Mouse (Mus musculus) hindbrain, embryonic 14.5 days (tissue): ENCODE data around the gene Acsbg2. TPM values are rescaled to one million over a fixed set of nuclear protein-coding genes. Genes with fewer than 3 reads are reported as not detected.

Experiments used
- ATAC-seq: fragments of 200-750 bp; cut with Nextera tagmentation; 2 replicates; pipeline ENCODE4 v1.8.0; 2017; ENCODE audit warnings: moderate number of reproducible peaks, mild to moderate bottlenecking, moderate TSS enrichment, moderate library complexity; ENCODE audit not compliant: low FRiP score
- DNase-seq: peaks from one replicate; pipeline ENCODE4 v3.0.0-alpha.2; 2015; ENCODE audit warnings: low spot score
- H3K27ac ChIP-seq: fragments of 300-500 bp; sonication (generic); 2 replicates; pipeline ENCODE4 v1.5.1; 2014; ENCODE audit warnings: mild to moderate bottlenecking, moderate library complexity
- H3K27me3 ChIP-seq: fragments of 300-500 bp; sonication (generic); 2 replicates; pipeline ENCODE4 v1.6.1; 2014; ENCODE audit warnings: mild to moderate bottlenecking, low read length, mixed read lengths; ENCODE audit not compliant: control insufficient read depth, insufficient read depth
- H3K36me3 ChIP-seq: fragments of 300-500 bp; sonication (generic); replicated peaks from 2 replicates; pipeline ENCODE4 v1.6.1; 2014; ENCODE audit not compliant: control insufficient read depth, insufficient read depth
- H3K4me1 ChIP-seq: fragments of 300-500 bp; sonication (generic); replicated peaks from 2 replicates; pipeline ENCODE4 v1.6.1; 2014; ENCODE audit warnings: antibody characterized with exemption, low read length, mixed read lengths; ENCODE audit not compliant: control insufficient read depth, insufficient read depth
- H3K4me2 ChIP-seq: fragments of 300-500 bp; sonication (generic); replicated peaks from 2 replicates; pipeline ENCODE4 v1.6.1; 2014; ENCODE audit warnings: mild to moderate bottlenecking, moderate library complexity
- H3K4me3 ChIP-seq: fragments of 300-500 bp; sonication (generic); replicated peaks from 2 replicates; pipeline ENCODE4 v1.5.1; 2014; ENCODE audit warnings: mild to moderate bottlenecking, low read length
- H3K9ac ChIP-seq: fragments of 300-500 bp; sonication (generic); 2 replicates; pipeline ENCODE4 v1.6.1; 2014
- H3K9me3 ChIP-seq: fragments of 300-500 bp; sonication (generic); 2 replicates; pipeline ENCODE4 v1.6.1; 2016; ENCODE audit warnings: low read length; ENCODE audit not compliant: control insufficient read depth
- WGBS: fragments of 180-500 bp; shearing (Covaris S2); extraction: QIAGEN DNeasy Blood & Tissue Kit; methylation state at CpG from one replicate; pipeline ENCODE4 v1.1.7; 2014; 5-methylcytosine and 5-hydroxymethylcytosine counted together
- polyA plus RNA-seq: library from polyadenylated mRNA; unstranded; fragments of >200 nt; fragmentation: Nextera tagmentation; extraction: Ambion mirVana; gene quantifications from 2 replicates; pipeline ENCODE4 v1.2.1, GENCODE M21; 2014

The Acsbg2 gene
- polyA plus RNA-seq, 1 experiment from 2014 or later, result not detected

GRCm38 (mm10) chr17:56802065-56802464, 72.2 kb downstream of the Acsbg2 start:
- ATAC-seq (no peak), DNase-seq (no peak)
- Histone ChIP-seq H3K27me3 (no peaks in the 10 kb centered on the region), H3K9me3 (no peaks in the 10 kb centered on the region), H3K27ac (no peak overlapping the region), H3K4me1 (0 out of 2 replicates have a peak, but pooled peaks cover 5% of the 10 kb centered on the region), H3K36me3 (no peaks in the 10 kb centered on the region), H3K4me3 (no peak overlapping the region), H3K4me2 (no peak overlapping the region), H3K9ac (no peak overlapping the region)
- WGBS, result 86% methylated on average over 8 of the region's 8 CpGs

GRCm38 (mm10) chr17:56799276-56799675, 75.0 kb downstream of the Acsbg2 start:
- H3K4me3 ChIP-seq, result no peak overlapping the region
- no peak overlapping the region for H3K27ac ChIP-seq
- 78% methylated on average over 3 of the region's 3 CpGs for WGBS
- H3K4me1 ChIP-seq, result 0 out of 2 replicates have a peak, but pooled peaks cover 2% of the 10 kb centered on the region
- no peaks in the 10 kb centered on the region for H3K36me3 ChIP-seq
- H3K4me2 ChIP-seq, result no peak overlapping the region
- no peaks in the 10 kb centered on the region for H3K9me3 ChIP-seq
- DNase-seq (no peak), ATAC-seq (no peak)
- no peak overlapping the region for H3K9ac ChIP-seq
- H3K27me3 ChIP-seq, result no peaks in the 10 kb centered on the region

GRCm38 (mm10) chr17:56793614-56794319, 80.5 kb downstream of the Acsbg2 start:
- H3K4me1 ChIP-seq, result no peaks in the 10 kb centered on the region
- H3K36me3 ChIP-seq, result no peaks in the 10 kb centered on the region
- 71% methylated on average over 6 of the region's 6 CpGs for WGBS
- H3K9me3 ChIP-seq, result no peaks in the 10 kb centered on the region
- H3K9ac ChIP-seq, result no peak overlapping the region
- DNase-seq, result no peak
- no peak overlapping the region for H3K4me2 ChIP-seq
- no peak overlapping the region for H3K27ac ChIP-seq
- no peak for ATAC-seq
- H3K27me3 ChIP-seq, result no peaks in the 10 kb centered on the region
- no peak overlapping the region for H3K4me3 ChIP-seq

Other genes with a start within 250 kb of the Acsbg2 start
- gene Lonp1, start 247.6 kb downstream of the Acsbg2 start, polyA plus RNA-seq, result 45.0 and 45.4 TPM in 2 replicates
- gene Catsperd, start 246.3 kb downstream of the Acsbg2 start, polyA plus RNA-seq, result 1.2 and 1.5 TPM in 2 replicates
- 91.8 and 101 TPM in 2 replicates for gene Ranbp3, start 201.2 kb downstream of the Acsbg2 start, polyA plus RNA-seq
- 577 and 678 TPM in 2 replicates for gene Ndufa11, start 156.7 kb downstream of the Acsbg2 start, polyA plus RNA-seq
- 15.9 and 22.9 TPM in 2 replicates for gene Vmac, start 156.4 kb downstream of the Acsbg2 start, polyA plus RNA-seq
- 2.8 and 3.8 TPM in 2 replicates for gene Nrtn, start 116.9 kb downstream of the Acsbg2 start, polyA plus RNA-seq
- gene Dus3l, start 109.7 kb downstream of the Acsbg2 start, polyA plus RNA-seq, result 76.9 and 81.9 TPM in 2 replicates
- 0.76 and 0.78 TPM in 2 replicates for gene Prr22, start 104.2 kb downstream of the Acsbg2 start, polyA plus RNA-seq
- gene Rfx2, start 43.4 kb downstream of the Acsbg2 start, polyA plus RNA-seq, result 3.3 and 4.3 TPM in 2 replicates
- gene 1700061G19Rik, start 1.0 kb upstream of the Acsbg2 start, polyA plus RNA-seq, result 0.31 and 0.41 TPM in 2 replicates
- 50.1 and 53.2 TPM in 2 replicates for gene Mllt1, start 61.0 kb upstream of the Acsbg2 start, polyA plus RNA-seq
- not detected in 2 replicates for gene Acer1, start 107.7 kb upstream of the Acsbg2 start, polyA plus RNA-seq
- 163 and 172 TPM in 2 replicates for gene Clpp, start 115.9 kb upstream of the Acsbg2 start, polyA plus RNA-seq
- gene Alkbh7, start 122.9 kb upstream of the Acsbg2 start, polyA plus RNA-seq, result 55.7 and 56.5 TPM in 2 replicates
- 0.47 and 0.68 TPM in 2 replicates for gene Pspn, start 125.6 kb upstream of the Acsbg2 start, polyA plus RNA-seq
- gene Gtf2f1, start 136.8 kb upstream of the Acsbg2 start, polyA plus RNA-seq, result 54.5 and 58.2 TPM in 2 replicates
- 0.28 and 0.40 TPM in 2 replicates for gene Gm17949, start 137.0 kb upstream of the Acsbg2 start, polyA plus RNA-seq
- gene Khsrp, start 157.1 kb upstream of the Acsbg2 start, polyA plus RNA-seq, result 36.0 and 38.1 TPM in 2 replicates
- gene Slc25a41, start 167.2 kb upstream of the Acsbg2 start, polyA plus RNA-seq, result not detected in 2 replicates
- gene Crb3, start 184.7 kb upstream of the Acsbg2 start, polyA plus RNA-seq, result 4.0 and 4.2 TPM in 2 replicates
- gene Slc25a23, start 185.4 kb upstream of the Acsbg2 start, polyA plus RNA-seq, result 40.6 and 46.8 TPM in 2 replicates
- 2.8 and 3.6 TPM in 2 replicates for gene Dennd1c, start 204.1 kb upstream of the Acsbg2 start, polyA plus RNA-seq
- 312 and 331 TPM in 2 replicates for gene Tubb4a, start 213.3 kb upstream of the Acsbg2 start, polyA plus RNA-seq
- 5.6 and 6.2 TPM in 2 replicates for gene Tnfsf9, start 230.9 kb upstream of the Acsbg2 start, polyA plus RNA-seq